Mouse (Mus musculus) left cerebral cortex, adult 8-10 months (tissue): ENCODE measurements around the gene Ly6g6d. TPM values are rescaled to one million over a fixed set of nuclear protein-coding genes. Genes with fewer than 3 reads are reported as not detected.
"Not testable (repeated sequence)": the region's sequence is repeated elsewhere in the genome, so short reads cannot be mapped to it uniquely, and the experiment has no call there.

Experiments used
- DNase-seq, 2 experiments: peaks; one replicate each; pipeline ENCODE4 v3.0.0; 2022; ENCODE audit warnings: low spot score in 2 of 2
- total RNA-seq, 4 experiments: library from RNA; stranded (reverse); gene quantifications; 2 replicates each; pipeline ENCODE4 v1.2.4; 2022

Ly6g6d gene
- total RNA-seq, 4 experiments from 2014 or later, result 0.70 to 1.8 (median 1.3) TPM

DNA sequence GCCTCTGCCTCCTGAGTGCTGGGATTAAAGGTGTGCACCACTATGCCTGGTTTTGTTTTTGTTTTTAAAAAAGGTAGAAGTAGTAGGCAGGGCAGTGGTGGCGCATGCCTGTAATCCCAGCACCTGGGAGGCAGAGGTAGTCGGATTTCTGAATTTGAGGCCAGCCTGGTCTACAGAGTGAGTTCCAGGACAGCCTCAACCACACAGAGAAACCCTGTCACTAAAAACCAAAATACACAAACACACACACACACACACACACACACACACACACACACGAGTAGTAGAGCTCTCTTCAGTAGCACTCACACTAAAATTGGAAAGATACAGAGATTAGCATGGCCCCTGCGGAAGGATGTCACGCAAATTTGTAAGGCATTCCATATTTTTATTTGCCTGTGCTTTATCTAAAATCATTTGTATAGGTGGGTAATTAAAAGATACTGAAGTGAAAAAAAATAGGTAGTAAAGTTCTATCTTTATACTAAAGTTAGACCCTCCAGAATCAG, 28.9 kb downstream of the Ly6g6d start:
- DNase-seq, result no peak

DNA sequence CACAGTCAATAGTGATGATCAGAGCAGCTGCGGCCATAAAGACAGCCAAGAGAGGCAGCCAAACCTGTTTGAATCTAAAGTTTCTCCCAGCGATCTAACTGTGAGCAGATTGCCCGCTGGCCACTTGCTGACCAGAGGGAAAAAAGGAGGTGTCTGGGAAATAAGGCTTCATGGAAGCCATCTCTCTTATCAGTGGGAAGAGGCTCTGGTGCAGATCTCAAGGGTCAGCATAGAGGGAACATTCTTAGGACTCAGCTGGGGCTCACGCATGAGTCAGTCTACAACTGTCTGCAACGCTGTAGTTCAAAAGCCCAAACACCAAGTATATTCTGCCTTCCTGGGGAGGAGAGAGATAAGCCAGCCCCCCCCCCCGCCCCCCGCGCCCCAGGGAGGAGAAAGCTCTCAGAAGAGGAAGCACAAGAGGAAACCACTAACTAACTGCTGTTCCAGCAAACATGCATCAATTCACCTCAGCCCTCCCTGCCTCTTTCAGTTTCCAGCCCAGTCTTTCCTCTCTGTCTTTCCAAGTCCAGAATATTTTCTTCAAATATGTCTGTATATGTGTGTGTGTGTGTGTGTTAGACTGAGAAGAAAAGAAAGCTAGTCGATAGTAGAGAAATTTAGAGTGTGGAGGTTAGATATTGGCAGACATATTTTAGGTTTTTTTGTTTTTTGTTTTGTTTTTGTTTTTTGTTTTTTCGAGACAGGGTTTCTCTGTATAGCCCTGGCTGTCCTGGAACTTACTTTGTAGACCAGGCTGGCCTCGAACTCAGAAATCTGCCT, 29.5 kb downstream of the Ly6g6d start:
- no peak for DNase-seq

DNA sequence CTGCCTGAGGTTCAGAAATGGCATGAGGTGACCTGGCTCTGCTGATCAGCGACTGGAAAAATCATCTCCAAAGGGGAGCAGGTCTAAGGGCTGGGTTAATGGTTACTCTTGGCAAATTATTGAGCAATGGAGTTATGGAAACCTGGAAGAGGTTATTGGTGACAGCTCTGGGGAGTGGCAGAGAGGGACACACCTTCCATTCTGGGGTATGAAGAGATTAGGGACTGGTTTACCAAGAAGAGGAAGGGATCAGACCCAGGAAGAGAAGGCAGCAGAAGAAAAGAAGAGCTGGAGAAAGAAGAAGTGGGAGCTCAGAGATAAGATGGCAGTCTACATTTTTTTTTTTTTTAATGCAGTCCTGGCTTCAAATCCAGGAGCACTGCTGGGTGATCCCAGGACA, 30.2 kb downstream of the Ly6g6d start:
- no peak for DNase-seq

GRCm38 (mm10) chr17:35046681-35047455, 31.0 kb downstream of the Ly6g6d start, which contains the start of gene Msh5:
TSS of gene Msh5 (minus strand) at chr17:35046745.
- peak; percentile 85 to 93 for DNase-seq

DNA sequence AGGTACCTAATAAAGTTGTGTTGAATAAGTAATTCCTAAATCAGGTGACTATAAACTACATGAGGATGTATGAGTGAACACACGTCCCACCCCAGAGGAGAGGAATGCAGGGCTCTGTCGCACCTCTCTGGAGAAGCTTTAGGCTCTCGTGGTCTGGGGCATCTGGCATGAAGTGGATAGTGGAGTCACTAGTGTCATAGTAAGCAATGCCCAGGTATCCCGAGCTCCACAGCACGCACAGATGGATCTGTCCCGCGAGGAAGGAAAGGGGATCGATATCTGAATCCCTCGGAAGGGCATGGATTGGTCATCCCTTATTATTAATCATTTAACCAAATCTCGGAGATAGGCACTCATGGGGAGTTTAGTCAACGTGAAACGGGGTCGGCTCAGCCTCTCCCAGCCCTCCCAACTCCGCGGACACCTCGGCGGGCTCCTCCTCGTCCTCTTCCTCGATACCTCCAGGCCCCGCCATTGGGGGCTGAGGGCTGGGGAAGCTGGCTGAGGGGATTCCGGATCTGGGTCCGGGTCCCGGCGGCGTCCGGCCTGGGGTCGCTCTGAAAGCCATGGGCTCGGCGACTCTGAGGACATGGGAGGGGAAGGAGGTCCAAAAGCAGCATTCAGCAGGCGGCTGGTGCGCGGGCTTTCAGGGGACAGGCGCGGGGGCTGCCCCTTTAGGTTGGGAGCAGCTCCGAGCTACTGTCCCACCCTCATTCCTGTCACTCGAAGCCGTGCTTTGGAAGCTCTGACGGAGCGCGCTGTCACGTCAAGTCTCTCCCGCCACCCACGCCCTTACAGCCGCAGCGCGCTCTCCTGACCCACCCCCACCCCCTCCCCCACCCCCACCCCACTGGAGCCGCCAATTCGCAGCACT, 31.8 kb downstream of the Ly6g6d start:
- no peak for DNase-seq

GRCm38 (mm10) chr17:35044904-35045806, 32.7 kb downstream of the Ly6g6d start:
- DNase-seq, result no peak

DNA sequence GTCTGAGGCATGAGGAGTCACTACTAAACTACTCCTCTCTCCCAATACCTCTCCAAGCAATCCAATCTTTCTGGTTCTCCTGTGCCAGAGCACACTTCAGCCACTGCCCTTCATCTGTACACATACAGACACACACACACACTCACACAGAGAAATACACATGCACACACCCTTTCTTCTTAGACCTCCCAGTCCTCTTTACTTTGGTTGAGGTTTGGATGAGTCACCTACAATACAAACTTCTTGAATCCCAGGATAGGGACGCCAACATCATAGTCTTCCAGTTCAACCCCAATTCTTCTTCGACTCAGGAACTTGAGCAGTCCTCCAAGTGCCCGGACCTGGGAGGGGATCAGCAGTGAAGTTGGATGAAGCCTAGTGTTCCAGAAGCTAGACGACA, 34.1 kb downstream of the Ly6g6d start:
- no peak for DNase-seq

DNA sequence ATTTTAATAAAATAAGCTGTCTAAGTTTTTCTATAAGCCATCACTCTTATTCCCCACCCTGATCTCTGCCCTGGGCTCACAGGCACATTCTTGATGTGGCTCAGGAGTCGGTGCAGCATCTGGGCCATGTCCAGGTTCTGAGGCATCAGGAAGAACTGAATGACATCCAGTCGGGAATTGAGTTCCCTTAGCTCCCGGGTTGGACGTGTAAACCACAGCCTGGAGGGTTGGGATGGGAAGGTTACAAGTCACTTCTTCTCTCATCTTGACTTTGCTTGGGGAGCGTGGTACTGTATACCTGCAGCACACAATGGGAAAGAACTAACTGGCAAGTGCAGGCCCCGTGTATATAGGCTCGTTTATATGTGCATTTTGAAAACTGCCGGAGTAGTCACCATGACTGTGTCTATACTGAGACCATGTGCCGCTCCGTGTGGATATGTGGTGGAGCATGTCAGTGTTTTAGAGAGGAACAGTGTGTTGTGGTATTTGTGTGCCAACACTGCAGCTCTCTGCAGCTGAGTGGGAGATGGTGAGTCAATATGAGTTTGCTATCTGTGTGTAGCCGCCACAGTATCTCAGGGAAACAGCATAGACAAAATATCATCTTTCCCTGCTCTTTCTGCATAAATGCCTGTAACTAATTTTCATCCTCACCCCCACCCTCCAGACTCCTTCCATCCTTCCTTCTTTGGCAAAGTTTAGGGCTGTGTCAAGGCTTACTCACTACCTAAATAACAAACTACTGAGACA, 38.6 kb downstream of the Ly6g6d start:
- peak in 1 of 2 experiments; percentile 55 for DNase-seq

DNA sequence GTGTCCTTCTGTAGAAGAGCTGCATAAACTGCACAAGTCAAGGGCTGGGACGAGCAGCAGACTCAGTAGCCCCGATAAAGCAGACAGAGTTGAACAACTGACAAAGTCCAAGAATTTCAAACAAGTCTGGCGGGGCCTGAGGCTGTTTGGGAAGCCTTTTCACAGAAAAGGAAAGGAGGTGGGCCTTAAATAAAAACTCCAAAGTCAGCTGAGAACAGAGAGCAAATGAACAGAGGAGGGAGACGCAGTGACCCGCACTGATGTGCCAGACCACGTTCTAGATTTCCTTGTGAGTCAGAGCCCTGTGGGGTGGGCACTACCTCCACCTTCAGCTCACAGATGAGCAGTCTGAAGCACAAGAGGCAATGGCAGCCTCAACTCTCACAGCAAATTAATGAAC, 43.0 kb downstream of the Ly6g6d start:
- no peak for DNase-seq

GRCm38 (mm10) chr17:35033703-35034102, 44.2 kb downstream of the Ly6g6d start:
- DNase-seq, result not testable (repeated sequence)

DNA sequence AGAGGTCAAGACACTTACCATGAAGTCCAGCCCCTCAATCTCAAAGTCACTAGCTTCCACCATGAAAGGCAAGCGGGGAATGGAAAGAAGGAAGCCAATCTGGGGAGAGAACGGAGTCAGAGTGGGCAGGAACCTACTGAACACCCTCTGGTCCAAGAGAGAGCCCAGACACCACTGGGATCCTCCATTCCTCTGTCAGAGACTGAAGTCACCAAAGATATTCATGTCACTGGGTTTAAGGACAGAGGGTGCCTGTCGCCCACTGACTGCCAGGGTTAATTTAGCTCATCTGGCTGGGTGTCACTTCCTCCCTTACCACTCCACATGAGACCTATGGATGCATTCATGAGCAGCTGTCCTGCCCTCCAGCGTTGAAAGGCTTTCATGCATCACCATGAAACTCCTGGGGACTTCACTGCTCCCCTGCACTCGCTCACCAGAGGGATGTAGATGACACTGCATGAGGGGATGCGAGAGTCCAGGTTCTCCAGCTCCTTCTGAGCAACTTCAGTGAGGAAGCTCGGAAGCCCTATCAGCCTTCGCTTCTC, 45.5 kb downstream of the Ly6g6d start:
- no peak for DNase-seq

DNA sequence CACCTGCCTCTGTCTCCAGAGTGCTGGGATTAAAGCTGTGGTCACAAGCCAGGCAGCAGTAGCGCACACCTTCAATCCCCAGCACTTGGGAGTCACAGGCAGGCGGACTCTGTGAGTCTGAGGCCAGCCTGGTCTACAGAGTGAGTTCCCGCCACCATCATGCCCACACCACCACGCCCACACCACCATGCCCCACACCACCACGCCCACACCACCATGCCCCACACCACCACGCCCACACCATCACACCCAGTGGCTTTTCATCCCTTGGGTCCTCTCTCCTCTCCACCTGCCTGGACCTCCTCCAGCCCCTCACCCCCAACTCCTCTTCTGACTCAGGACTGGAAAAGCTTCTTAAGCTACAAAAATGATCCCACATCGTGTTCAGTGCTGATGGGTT, 46.0 kb downstream of the Ly6g6d start:
- DNase-seq, result no peak

DNA sequence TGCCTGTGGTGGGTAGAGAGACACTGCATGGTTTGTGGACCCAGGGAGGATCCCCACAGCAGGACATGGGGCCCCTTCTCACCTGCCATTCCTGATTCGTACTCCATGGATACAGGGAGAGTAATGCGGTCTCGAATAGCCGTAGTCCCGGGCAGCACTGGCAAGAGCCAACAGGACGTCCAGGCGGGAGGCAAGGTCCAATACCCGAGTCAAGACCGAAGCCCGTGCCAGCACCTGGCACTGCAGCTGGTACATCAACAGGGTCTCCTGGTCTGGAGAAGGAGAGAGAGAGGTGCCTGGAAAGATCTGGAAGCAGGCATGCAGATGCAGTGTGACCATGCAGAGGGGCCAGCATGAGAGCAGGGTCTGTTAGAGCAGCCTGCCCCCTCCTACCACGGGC, 46.6 kb downstream of the Ly6g6d start:
- no peak for DNase-seq

- no peak for DNase-seq
These were observed 48.0 kb downstream of the Ly6g6d start for GRCm38 (mm10) chr17:35029691-35030532.

DNA sequence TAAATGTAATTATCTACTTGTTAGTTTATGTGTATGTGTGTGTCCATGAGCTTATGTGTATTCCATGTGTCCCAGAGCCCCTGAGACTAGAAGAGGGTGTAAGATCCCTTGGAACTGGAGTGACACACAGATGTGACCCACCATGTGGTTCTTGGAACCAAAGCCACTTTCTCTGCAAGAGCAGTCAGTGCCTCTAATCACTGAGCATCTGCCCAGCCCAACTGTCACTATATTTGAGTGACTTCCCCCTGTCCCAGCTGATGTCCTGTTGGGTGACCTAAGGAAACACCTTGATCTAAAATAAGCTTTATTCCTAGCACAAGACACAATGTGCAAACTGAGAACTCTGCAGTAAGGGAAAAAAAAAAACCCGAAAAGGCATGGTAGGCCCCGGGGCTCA, 49.5 kb downstream of the Ly6g6d start:
- no peak for DNase-seq

DNA sequence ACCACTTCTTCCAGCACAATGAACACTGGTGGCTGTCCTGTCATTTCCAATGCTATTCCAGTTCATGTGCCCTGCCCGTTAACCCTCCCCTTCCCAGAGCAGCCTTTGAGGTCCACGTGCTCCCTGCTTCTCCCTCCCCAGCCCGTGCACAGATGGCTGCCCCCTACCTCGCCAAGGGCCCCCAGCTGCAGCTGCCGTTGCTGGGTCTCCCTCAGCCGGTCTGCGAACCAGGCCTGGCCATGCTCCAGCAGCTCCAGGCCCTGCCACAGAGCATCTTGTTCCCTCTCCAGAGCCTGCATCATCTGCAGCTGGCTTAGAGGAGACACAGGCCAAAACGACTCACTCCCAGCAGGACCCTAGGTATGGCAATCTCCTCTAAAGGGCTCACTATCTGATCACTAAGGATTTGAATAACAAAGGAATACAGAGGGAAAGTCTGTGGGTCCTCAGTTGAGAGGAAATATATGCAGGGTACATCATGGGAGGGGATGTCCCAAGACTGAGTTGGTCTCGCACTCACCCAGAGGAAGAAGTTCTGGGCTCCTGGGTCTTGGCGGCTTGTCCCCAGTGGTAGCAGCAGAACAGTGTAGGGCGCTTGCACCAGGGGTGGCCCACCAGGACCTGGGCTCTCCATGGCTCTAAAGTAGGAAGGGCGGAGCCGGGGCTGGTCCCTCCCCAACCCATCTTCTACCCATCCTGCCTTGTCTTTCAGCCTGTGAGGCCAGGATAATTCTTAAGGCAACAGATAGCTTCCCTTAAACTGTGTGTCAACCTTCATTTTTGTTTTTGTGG, 50.4 kb downstream of the Ly6g6d start, which contains the start of gene Sapcd1:
Gene Sapcd1, minus strand, starts transcription at position 740 of the 792 bp plus-strand sequence.
- peak in 1 of 2 experiments; percentile 51 for DNase-seq

DNA sequence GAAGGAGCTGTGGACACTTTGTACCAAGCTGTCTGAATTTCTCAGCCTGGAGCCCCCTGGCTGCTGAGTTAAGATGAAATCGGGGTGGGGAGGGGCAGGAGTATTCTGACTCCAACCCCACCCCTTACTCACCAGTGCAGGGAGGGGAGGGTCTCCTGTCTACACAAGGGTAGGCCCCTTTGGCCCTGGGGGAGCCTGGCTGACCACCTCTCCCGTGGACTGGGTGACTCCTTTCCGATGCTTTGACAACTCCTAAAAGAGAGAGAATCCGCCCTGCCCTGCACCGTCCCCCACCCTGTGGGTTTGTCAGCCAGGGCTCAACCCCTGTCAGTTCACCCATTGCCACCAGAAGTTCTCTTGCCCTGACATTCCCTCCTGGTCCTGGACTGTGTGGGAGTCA, 51.7 kb downstream of the Ly6g6d start:
- DNase-seq, result no peak
